Mouse (Mus musculus) cerebral cortex, adult 2 months (tissue): ENCODE measurements around the gene Aym1.

Experiments used
- WGBS: fragments of 180-500 bp; shearing (Covaris S2); methylation state at CpG from one replicate; pipeline ENCODE4 v1.1.7; 2018; 5-methylcytosine and 5-hydroxymethylcytosine counted together

Gene Aym1

GRCm38 (mm10) chr5:113354311-113354710, 2.8 kb upstream of the Aym1 start:
- 36% methylated on average over 16 of the region's 16 CpGs for WGBS

DNA sequence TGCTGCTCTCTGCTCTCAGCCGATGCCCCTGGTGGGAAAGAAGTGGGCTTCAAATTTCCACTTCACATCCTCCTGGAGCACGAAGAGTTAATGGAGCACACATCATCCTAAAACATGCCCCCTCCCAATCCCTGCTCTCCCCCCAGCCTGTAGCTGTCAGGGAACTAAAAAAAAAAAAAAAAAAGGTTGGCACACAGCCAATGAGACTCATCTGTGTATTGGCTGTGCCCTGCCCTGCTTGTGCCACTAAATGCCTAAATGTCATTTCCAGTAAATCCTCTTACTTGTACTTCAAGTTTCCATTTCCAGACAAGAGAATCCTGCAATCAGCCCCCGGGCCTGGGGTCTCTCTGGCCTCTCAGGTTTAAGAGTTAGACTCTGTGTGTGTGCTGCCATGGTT, 562 bp downstream of the Aym1 start:
- WGBS: 59% methylated on average over 3 of the region's 3 CpGs

DNA sequence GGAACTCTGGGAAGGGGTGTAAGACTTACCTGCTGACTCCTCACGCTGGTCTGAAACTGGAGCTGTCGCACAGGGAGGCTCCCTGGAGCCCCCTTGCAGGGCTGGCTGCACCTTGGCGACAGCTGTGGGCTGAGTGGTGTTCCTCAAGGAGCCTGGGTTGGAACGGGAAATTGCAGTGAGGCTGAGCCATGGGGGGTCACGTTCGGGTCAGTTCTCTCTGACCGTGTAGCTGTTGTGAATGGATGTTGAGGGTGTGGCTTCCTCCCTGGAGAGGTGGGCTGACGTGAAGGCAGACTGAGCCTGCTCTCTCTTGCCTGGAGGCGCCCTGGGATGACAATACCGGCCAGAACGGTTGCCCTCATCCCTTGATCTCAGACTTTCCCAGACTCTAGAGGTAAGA, 1.7 kb downstream of the Aym1 start:
- WGBS: 48% methylated on average over 11 of the region's 11 CpGs

DNA sequence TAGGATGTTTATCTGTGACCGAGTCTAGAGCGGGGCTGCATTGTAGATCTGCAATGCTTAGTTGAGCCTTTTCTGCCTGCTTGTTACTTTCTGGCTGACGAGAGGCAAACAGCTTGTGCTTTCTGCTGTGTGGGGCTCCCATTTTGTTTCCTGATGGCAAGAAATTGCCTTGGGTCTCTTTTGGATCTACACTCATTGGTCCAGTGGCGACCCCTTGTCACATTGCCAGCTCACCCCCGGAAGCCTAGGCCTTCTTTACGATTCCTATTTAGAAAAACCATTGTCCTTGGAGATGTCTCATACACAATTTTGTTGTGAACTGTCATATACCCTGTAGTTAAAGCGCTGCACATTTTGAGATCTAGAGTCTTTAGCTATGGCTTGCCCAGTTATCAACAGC, 4.2 kb downstream of the Aym1 start:
- 79% methylated on average over 7 of the region's 7 CpGs for WGBS

- 86% methylated on average over 9 of the region's 9 CpGs for WGBS
Observed at GRCm38 (mm10) chr5:113362258-113362996, 5.3 kb downstream of the Aym1 start.

DNA sequence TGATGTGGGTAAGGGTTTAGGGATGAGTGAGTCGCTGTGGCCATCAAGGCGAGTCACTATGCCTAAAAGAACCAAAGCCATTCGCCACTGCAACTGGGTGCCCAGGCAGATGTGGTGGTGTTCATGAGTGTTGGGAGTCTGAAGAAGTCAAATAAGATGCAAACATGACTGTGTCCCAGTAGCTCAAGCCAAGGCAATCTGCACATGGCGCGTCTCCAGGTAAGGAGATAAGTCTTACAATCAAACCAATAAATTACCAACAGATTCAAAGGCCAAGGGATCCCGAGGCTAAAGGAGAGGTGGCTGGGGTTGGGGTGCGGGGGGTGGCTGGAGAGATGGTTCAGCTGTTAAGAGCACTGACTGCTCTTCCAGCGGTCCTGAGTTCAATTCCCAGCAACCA, 6.1 kb downstream of the Aym1 start:
- 92% methylated on average over 8 of the region's 8 CpGs for WGBS

GRCm38 (mm10) chr5:113365921-113366320, 8.8 kb downstream of the Aym1 start:
- WGBS: 3% methylated on average over 20 of the region's 20 CpGs

DNA sequence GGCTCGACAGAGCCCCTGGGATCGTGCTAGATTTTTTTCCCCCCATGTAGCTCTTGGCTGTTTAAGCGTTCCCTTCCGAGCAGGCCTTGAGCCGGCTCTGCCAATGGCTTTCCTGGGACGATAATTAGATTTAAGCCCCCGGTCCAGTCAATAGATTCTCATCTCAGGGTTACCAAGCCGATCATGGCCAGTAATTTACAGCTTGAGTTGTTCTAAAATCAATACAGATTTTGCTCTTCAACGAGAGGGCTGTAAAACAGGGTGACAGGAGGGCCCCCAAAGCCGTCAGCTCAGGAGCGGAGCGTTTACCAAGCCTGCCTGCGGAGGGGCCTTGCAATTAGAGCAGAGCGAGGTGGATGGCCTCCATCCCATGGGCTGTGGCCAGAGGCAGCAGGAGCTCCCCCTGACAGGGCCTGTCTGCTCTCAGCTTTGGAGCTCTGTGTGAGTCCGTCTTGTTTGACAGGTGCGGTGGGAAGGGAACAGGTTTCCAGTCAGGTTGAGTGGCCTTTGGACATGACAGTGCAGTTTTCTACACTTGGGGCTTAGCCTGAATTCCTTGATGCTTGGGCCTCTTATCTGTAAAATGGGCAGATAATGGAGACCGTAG, 12.3 kb downstream of the Aym1 start:
- WGBS: 87% methylated on average over 17 of the region's 17 CpGs

- WGBS: 62% methylated on average over 4 of the region's 4 CpGs
Observed at GRCm38 (mm10) chr5:113372449-113372848, 15.4 kb downstream of the Aym1 start.

DNA sequence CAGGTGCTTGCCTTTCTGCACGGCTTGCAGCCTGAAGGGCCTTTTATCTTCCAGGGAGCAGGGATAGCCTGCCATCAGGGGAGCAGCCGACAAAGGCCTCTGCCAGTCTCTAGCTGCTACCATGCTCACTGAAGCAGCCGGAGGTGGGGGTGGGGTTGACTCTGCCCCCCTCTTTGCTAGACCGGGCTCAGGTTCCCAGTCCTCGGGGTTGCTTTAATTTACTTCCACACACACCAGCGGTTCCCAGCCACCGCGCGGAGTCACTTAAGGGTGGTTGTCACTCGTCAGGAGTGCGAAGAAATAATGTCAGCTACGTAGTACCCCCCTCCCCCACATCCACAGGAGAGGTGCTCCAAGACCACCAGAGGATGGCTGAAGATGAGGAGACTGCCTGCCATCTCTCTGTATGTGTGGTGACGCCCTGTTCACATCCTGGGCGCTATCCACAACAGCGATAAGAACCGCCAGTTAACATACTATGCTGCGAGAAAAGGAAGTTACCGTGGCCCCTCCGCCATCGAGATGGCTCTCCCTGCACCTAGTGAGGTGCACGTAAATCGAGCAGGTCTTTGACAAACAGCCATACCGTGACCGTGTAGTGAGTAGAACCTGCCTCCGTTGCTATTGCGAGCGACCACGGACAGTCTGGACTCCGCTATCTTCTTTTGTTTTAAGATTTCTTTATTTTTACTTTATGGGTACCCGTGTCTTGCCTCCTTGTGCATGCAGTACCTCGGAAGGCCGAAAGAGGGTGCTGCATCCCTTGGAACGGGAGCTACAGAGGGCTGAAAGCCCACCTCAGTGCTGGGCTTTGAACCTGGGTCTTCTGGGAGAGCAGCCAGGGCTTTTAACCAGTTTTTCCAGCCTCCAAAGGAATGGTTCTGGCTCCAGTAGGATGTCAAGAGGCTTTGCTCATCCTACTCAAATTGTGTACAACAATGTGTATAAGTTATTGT, 16.2 kb downstream of the Aym1 start:
- WGBS: 4% methylated on average over 33 of the region's 33 CpGs

- 72% methylated on average over 10 of the region's 10 CpGs for WGBS
Observed at GRCm38 (mm10) chr5:113374290-113374689, 17.2 kb downstream of the Aym1 start.

DNA sequence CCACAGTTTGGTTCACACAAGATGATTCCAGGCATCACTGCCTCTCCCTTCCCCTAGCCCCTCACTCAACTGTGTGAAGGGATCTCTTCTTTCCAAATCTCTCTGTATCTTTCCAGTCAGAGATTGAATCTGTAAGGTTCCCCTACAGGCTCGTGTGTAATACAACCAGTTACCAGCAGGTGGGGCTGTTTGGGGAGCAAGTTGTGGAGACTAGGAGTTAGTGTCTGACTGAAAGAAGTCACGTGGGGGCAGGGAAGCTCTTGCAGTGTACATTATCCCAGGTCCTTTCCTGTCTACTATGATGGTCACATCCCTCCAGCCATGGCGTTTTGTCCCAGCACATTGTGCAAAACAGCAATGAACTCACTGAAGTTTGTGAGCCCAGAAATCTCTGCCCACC, 18.7 kb downstream of the Aym1 start:
- WGBS: 25% methylated on average over 3 of the region's 3 CpGs

- WGBS: 71% methylated on average over 1 of the region's 1 CpGs
Observed at GRCm38 (mm10) chr5:113376292-113376691, 19.2 kb downstream of the Aym1 start.

DNA sequence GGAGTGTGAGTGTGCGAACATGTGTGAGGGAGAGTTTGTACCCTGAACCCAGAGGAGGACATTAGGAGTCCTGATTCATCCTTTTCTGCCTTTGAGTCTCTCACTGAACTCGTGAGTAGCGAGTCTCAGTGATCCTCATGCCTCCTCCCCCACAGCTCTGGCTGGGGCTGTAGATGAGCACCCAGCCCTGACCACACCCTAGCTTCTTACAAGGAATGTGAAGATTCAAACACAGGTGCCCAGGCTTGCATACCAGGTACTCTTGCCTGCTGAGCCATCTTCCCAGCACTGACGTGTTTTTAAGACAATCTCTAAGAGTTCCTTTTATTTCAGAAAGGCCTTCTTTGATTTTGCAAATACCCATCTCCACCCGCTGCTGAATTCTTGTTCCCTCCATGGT, 22.3 kb downstream of the Aym1 start:
- 79% methylated on average over 5 of the region's 5 CpGs for WGBS

GRCm38 (mm10) chr5:113380553-113380952, 23.5 kb downstream of the Aym1 start:
- 94% methylated on average over 8 of the region's 8 CpGs for WGBS

DNA sequence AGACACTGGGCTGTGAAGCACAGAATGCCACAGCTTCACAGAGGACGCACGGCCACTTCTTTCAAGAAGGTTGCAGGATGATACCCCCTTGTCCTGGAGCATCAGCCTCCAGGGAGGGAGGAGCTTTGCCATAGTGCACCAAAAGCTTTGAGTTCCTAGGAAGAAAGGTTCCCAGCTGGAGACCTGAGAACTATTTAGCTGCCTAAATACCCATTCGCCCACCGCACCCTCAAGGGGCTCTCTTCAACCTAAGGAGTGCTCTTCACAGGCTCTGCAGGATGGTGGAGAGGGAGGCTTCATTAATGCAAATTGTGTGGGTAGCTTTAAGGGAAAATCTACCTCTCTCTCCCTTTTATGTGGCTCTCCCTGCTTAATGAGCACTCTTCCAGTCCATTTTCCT, 25.5 kb downstream of the Aym1 start:
- WGBS: 57% methylated on average over 4 of the region's 4 CpGs

DNA sequence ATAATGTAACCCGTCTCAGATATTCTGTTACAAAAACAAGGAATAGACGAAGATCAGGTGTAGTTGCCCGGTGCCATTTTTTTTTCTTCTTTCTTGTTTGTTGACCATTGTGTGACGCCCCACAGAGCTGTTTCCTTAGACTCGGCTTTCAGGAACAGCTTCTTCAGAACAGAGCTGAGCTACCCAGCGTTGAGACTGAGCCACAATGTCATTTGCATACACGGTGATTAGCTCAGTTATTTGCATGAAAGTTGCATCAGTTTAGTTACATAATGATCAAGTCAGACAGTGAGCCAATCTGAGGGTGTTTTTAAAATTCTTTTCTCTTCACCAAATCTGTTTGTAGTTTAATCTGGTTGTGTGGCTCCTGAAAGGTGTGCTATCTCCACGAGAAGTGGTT, 36.7 kb downstream of the Aym1 start:
- WGBS: 34% methylated on average over 8 of the region's 8 CpGs

DNA sequence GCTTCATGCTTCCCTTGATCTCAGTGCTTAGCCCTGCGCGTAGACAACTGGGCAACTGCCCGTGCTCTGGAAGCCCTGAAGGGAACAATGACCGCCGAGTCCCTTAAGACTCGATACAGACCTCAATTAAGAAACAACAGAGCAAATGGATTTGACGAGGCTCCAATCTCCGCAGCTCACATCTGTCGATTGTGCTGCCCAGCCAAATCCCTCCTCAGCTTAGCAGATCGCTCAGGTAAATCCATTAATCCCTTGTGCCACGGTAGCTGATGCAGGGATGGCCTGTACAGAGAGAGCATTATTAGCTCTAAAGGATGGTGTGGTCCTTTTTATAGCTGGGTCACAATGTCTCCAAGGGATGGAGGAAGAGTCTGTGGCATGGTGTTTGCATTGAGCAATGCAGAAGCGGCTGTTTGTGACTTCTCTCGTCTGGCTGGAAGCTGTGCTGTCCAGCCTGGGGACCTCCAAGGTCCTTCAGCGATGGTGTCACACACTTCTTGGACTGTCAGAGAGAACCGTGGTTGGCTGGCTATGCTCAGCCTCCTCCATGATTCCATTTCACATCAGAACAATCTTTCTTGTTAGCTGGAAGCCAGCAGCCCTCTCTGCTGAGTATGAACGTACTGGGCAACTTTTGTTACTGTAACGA, 39.3 kb downstream of the Aym1 start:
- WGBS: 78% methylated on average over 17 of the region's 17 CpGs

DNA sequence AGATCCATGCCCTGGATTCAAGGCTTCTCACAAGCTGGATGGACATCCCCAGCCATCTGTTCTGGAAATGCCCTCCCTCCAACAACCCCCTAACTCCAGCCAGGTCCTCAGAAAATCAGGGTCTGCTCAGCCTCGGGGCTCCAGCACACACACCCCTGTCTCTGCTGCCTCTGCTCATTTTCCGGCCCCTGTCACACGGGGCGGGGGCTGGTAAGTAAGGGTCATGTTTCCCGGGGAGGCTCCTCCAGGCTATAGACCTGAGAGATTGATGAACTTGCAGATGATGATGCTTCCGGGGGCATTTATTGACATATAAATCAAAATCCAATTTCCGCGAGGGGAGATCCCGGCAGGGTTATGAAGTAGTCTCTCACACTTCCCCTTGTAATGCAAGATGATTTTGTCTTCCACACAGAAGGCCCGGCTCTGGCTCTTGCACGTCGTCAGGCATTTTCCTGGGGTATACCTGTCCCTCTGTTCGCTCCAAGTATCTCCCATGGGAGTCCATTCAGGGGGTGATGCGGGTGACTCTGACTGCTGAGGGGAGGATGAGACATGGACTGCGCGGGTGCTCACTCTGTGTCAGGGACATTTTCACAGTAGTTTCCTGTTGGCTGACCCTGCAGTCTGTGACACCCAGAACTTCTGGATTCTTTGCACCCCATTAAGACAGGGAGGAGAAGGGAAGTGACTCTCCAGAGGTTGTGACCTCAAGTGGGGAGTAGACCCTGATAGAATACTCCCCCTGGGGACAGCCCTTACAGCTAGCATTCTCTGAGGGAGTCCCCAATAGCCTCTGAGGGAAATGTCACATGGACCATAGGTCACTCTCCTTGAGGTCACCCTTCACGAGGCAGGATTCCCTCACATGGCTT, 40.6 kb downstream of the Aym1 start:
- 78% methylated on average over 17 of the region's 17 CpGs for whole genome bisulfite sequencing

- 54% methylated on average over 11 of the region's 11 CpGs for WGBS
Observed at GRCm38 (mm10) chr5:113402702-113403101, 45.6 kb downstream of the Aym1 start.

- WGBS: 51% methylated on average over 3 of the region's 3 CpGs
Observed at GRCm38 (mm10) chr5:113407346-113407745, 50.3 kb downstream of the Aym1 start.
